In the genomic region with DNA sequence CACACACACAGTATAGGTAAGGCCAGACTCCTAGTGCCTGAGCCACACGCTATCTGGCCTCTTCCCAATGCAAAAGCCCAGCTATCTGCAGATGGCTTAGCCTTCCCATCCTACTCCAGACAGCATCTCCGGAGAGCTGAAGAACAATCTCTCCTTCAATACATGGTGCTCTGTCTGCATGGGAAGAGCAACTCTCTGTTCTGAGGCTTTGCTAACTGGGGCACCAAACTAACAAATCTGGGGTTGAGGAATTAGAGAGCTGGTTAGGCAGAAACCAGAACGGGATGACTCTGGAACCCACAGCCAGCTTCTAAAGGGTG, we compare ENCODE assay signal across 15 mouse cellular contexts. TPM values are rescaled to one million over a fixed set of nuclear protein-coding genes. Genes with fewer than 3 reads are reported as not detected.
DNase-seq lines count a peak whose midpoint lies in the region; ATAC-seq lines count a peak whose summit lies in the region.
"Had no signal": no experiment of that assay in that cellular context is flagged by ENCODE, and none has a peak within 500 bp of the region (broad histone marks: within the 10 kb centered on the region; RNA-seq: fewer than 3 reads in every experiment).

No protein-coding gene starts in this region.

- no peaks in the 10 kb centered on the region for H3K9me3 ChIP-seq in kidney, embryonic 14.5 days (ENCODE audit: control insufficient read depth, low read length)
- no peaks in the 10 kb centered on the region for H3K9me3 ChIP-seq in neural tube, embryonic 12.5 days
- H3K9me3 ChIP-seq: liver, embryonic 15.5 days had no signal

- no peak for ATAC-seq in kidney, embryonic 14.5 days (ENCODE audit: low FRiP score, low TSS enrichment)
- ATAC-seq in neural tube, embryonic 12.5 days (ENCODE audit: low FRiP score, low read depth): no peak

- peak overlapping the region; percentile 78; the same call in 1 of the 2 replicates for H3K9ac ChIP-seq in kidney, embryonic 14.5 days (ENCODE audit: low read depth, low read length)
- peak overlapping the region; percentile 87 for H3K9ac ChIP-seq in neural tube, embryonic 12.5 days
- H3K9ac ChIP-seq: liver, embryonic 15.5 days had no signal

- H3K4me3 ChIP-seq in kidney, embryonic 14.5 days (ENCODE audit: low read length): peak overlapping the region; percentile 56
- H3K4me3 ChIP-seq in neural tube, embryonic 12.5 days: peak overlapping the region; percentile 55
- H3K4me3 ChIP-seq: liver, embryonic 15.5 days; myocyte had no signal

- H3K4me2 ChIP-seq in kidney, embryonic 14.5 days (replicated peaks; ENCODE audit: low read depth, low read length): peak overlapping the region; percentile 69
- peak overlapping the region; percentile 71 for H3K4me2 ChIP-seq in neural tube, embryonic 12.5 days (replicated peaks)
- H3K4me2 ChIP-seq: liver, embryonic 15.5 days had no signal

- peaks cover 7% of the 10 kb centered on the region; the same call in 1 of the 2 replicates for H3K36me3 ChIP-seq in kidney, embryonic 14.5 days (ENCODE audit: control insufficient read depth, insufficient read depth, low read length)
- no peaks in the 10 kb centered on the region for H3K36me3 ChIP-seq in neural tube, embryonic 12.5 days
- H3K36me3 ChIP-seq: liver, embryonic 15.5 days had no signal

- H3K27ac ChIP-seq in kidney, embryonic 14.5 days (ENCODE audit: low read depth, low read length): no peak overlapping the region
- peak overlapping the region; percentile 27; the same call in 1 of the 2 replicates for H3K27ac ChIP-seq in neural tube, embryonic 12.5 days
- H3K27ac ChIP-seq: liver, embryonic 15.5 days had no signal

- WGBS in kidney, embryonic 14.5 days: 13% methylated on average over 3 of the region's 3 CpGs
- WGBS in neural tube, embryonic 12.5 days: 6% methylated on average over 3 of the region's 3 CpGs

- peaks cover 2% of the 10 kb centered on the region; the same call in 1 of the 2 replicates for H3K4me1 ChIP-seq in kidney, embryonic 14.5 days (ENCODE audit: control insufficient read depth, insufficient read depth, low read length)
- peaks cover 8% of the 10 kb centered on the region for H3K4me1 ChIP-seq in neural tube, embryonic 12.5 days

- DNase-seq in cerebellum, adult 11 months: peak; percentile 27
- no peak for DNase-seq in cerebellum, postnatal 4 days (ENCODE audit: low spot score in 2 of 2)
- no peak for DNase-seq in kidney, postnatal 4 days
- DNase-seq in induced T-regulatory cell, adult 2 months (ENCODE audit: low read depth): peak; percentile 4
- DNase-seq in spleen, adult 18-20 months: no peak
- DNase-seq in embryo, embryonic 9.5 days (ENCODE audit: extremely low spot score): no peak
- DNase-seq: adrenal gland, adult 8-10 months; heart, postnatal 10 days; kidney, adult 9 months; lung, postnatal 4 days; retina, postnatal 1 day had no signal

- peaks cover 91% of the 10 kb centered on the region for H3K27me3 ChIP-seq in kidney, embryonic 14.5 days (ENCODE audit: control insufficient read depth, insufficient read depth, low read length)
- peaks cover 87% of the 10 kb centered on the region for H3K27me3 ChIP-seq in neural tube, embryonic 12.5 days (replicated peaks)

RNA-seq across cellular contexts. Expression of gene Lhx1, which starts 4.3 kb away (rescaled TPM):
- 40.0 and 41.0 TPM in 2 replicates for polyA plus RNA-seq in kidney, embryonic 14.5 days (2014; fragmentation: Nextera tagmentation; extraction: Ambion mirVana)
- polyA plus RNA-seq in neural tube, embryonic 12.5 days (2016; fragmentation: Nextera tagmentation; extraction: Ambion mirVana): 68.4 and 70.3 TPM in 2 replicates
- polyA plus RNA-seq: myocyte had no signal

RNA-seq across cellular contexts. Expression of gene Aatf, which starts 7.7 kb away (rescaled TPM):
- polyA plus RNA-seq in kidney, embryonic 14.5 days (2014; fragmentation: Nextera tagmentation; extraction: Ambion mirVana): 49.5 and 60.6 TPM in 2 replicates
- polyA plus RNA-seq in neural tube, embryonic 12.5 days (2016; fragmentation: Nextera tagmentation; extraction: Ambion mirVana): 53.3 and 56.7 TPM in 2 replicates

Comparison
In these comparisons a context has a peak if more than half of its experiments do, and no peak if none do; other contexts are left out.
1. DNase-seq: peak in cerebellum, adult 11 months (single experiment) and induced T-regulatory cell, adult 2 months (single experiment); none in cerebellum, postnatal 4 days (0 of 2), kidney, postnatal 4 days (0 of 2), spleen, adult 18-20 months (0 of 2) and embryo, embryonic 9.5 days (single experiment).